Mouse (Mus musculus): Measurements from ENCODE around the gene Hs3st3b1.

DNA sequence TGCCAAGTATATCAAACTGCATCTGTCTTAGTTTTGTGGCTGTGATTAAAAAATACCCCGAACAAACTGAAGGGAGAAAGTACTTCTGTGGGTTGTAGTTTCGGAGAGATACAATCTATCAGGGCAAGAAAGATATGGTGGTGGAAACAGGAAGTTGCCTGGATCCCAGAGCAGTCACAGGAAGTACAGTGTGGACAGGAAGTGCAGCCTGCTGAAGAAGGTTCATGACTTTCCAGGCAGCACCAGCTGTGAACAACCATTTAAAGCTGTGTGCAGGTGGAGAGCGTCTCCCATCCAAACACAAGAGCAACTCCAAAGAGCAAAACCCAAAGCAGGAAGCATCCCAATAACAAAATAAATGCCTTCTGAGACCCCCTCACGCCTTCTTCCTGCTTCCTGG is 13.6 kb downstream of the Hs3st3b1 start:
- TF ChIP-seq CTCF (IDR thresholded peaks at IDR 0.05; ENCODE audit: borderline replicate concordance, control insufficient read depth, extremely low read depth, insufficient read depth, low read length, poor library complexity) (no peak), POLR2A (IDR thresholded peaks at IDR 0.05; ENCODE audit: control insufficient read depth, extremely low read depth, insufficient read depth, low read length, poor library complexity) (no peak)
